Mouse (Mus musculus): ENCODE measurements around the gene Tenm4. TPM values are rescaled to one million over a fixed set of nuclear protein-coding genes. Genes with fewer than 3 reads are reported as not detected.

Tenm4 gene
- polyA plus RNA-seq, 1 experiment from 2014 or later = 4.6 TPM

DNA sequence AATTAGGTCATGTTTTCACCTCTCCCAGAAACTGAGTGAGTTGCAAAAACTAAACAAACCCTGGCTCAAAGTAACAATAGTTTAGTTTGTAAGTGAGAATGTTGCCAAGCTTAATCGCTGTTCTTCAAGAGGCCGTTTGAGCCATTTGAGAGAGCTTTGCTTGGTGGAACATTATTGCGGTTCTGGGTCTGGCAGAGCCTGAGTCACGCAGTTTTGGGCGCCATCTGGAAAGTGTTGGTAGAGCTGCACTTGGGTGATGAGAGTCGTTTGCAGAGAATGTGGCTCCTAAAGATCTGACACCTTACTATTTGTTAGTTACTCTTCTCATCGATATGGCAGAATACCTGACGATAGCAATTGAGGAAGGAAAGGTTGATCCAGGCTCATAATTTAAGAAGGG is 537.9 kb downstream of the Tenm4 start:
- no peak overlapping the region for H3K4me3 ChIP-seq (ENCODE audit: low read depth, low read length)
- no peak overlapping the region for H3K4me2 ChIP-seq (replicated peaks; ENCODE audit: low read depth)
- no peaks in the 10 kb centered on the region for H3K4me1 ChIP-seq (replicated peaks; ENCODE audit: control insufficient read depth, insufficient read depth, low read length)
- no peak for ATAC-seq
- H3K9ac ChIP-seq (ENCODE audit: low read depth, low read length) = no peak overlapping the region
- WGBS = 85% methylated on average over 8 of the region's 8 CpGs
- H3K36me3 ChIP-seq (ENCODE audit: control insufficient read depth, insufficient read depth) = no peaks in the 10 kb centered on the region; the same call in 1 of the 2 replicates
- no peak overlapping the region for H3K27ac ChIP-seq (ENCODE audit: low read depth, low read length)
- no peak for TF ChIP-seq CTCF (IDR thresholded peaks at IDR 0.05; ENCODE audit: low read depth)
- H3K27me3 ChIP-seq (replicated peaks; ENCODE audit: control insufficient read depth, insufficient read depth, low read length) = no peaks in the 10 kb centered on the region
- H3K9me3 ChIP-seq (ENCODE audit: control insufficient read depth) = no peaks in the 10 kb centered on the region

DNA sequence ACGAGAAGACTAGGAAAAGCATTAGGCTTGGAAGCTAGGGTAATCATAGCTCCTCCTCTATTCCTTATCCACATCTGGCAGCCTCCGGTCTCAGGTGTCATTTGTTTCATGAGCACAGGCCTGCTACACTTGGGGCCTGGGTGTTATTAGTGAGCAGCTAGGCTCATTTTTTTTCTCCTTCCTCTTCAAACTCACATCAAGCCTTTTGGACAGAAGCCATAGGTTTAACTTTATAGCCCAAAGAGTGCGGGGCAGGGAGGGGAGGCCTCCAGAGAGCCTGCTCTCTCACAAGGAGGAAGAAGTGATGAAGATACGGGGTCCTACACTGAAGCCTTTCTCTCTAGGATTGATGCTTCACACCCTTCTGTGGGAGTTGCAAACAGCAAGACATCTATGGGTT is 538.8 kb downstream of the Tenm4 start:
- no peak for TF ChIP-seq CTCF (IDR thresholded peaks at IDR 0.05; ENCODE audit: low read depth)
- Histone ChIP-seq H3K9ac (ENCODE audit: low read depth, low read length) (no peak overlapping the region), H3K27me3 (replicated peaks; ENCODE audit: control insufficient read depth, insufficient read depth, low read length) (no peaks in the 10 kb centered on the region), H3K27ac (ENCODE audit: low read depth, low read length) (no peak overlapping the region), H3K9me3 (ENCODE audit: control insufficient read depth) (no peaks in the 10 kb centered on the region), H3K36me3 (ENCODE audit: control insufficient read depth, insufficient read depth) (no peaks in the 10 kb centered on the region), H3K4me1 (replicated peaks; ENCODE audit: control insufficient read depth, insufficient read depth, low read length) (no peaks in the 10 kb centered on the region), H3K4me2 (replicated peaks; ENCODE audit: low read depth) (no peak overlapping the region), H3K4me3 (ENCODE audit: low read depth, low read length) (no peak overlapping the region)
- WGBS = 81% methylated on average over 4 of the region's 4 CpGs
- ATAC-seq = no peak

DNA sequence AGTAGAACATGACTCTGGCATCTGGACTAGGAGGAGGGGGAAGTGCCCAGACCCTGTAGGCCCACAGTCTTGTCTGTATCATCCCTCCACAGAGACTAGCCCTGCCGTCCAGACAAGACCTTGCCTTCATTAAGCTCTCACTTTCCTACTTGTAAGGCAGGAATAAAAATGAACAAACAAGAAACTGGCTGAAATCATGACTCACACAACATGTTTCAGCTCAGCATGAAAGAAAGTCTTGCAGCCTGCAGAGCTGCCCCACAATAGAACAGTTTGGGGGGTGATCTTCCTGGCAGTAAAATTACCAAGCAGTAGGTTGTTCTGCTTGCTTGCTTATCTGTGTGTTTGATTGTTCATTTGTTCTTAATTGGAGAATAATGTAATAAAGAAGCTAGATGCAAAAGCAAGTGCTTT is 539.6 kb downstream of the Tenm4 start:
- Histone ChIP-seq H3K4me2 (replicated peaks; ENCODE audit: low read depth) (no peak overlapping the region), H3K36me3 (ENCODE audit: control insufficient read depth, insufficient read depth) (no peaks in the 10 kb centered on the region), H3K4me1 (replicated peaks; ENCODE audit: control insufficient read depth, insufficient read depth, low read length) (no peaks in the 10 kb centered on the region), H3K27ac (ENCODE audit: low read depth, low read length) (no peak overlapping the region), H3K27me3 (replicated peaks; ENCODE audit: control insufficient read depth, insufficient read depth, low read length) (no peaks in the 10 kb centered on the region), H3K9ac (ENCODE audit: low read depth, low read length) (no peak overlapping the region), H3K9me3 (ENCODE audit: control insufficient read depth) (no peaks in the 10 kb centered on the region), H3K4me3 (ENCODE audit: low read depth, low read length) (no peak overlapping the region)
- 62% methylated on average over 1 of the region's 1 CpGs for WGBS
- no peak for ATAC-seq
- no peak for TF ChIP-seq CTCF (IDR thresholded peaks at IDR 0.05; ENCODE audit: low read depth)

DNA sequence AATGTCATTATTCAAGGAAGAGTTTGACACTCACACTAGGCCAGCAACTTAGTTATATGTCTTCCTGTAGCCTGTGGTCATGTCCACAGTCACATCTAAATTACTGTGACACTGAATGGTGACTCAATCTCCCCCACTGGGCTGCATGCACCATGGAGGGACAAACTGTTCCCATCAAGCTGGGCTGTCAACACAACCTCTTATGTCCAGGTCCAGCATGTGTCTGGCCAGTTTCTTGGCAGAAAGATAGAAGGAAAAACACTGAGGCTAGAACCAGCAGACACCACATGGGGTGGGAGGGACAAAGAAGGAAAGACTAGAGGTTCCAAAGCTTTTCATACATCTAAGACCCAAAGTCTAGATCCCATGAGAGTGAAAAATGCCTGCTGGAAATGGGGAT is 541.8 kb downstream of the Tenm4 start:
- no peak for TF ChIP-seq CTCF (IDR thresholded peaks at IDR 0.05; ENCODE audit: low read depth)
- H3K4me3 ChIP-seq (ENCODE audit: low read depth, low read length) = no peak overlapping the region
- no peak for ATAC-seq

DNA sequence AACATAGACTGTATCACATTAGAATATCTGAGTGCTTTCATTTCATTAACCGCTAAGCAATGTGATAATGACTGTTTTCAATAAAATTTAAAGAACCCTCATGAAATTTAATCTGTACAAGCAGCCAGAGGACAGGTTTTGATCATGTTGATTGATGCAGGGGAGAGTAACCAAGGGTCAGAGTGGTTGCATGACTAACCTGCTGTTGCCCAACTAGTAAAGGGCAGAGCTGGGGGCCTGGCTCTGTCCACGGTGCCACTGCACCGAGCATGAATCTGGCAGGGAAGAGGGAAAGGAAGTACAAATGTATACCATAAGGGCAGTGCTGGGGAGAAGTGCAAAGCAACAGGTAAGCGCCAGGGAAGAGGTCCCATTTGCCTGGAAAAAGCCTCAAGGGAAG is 545.9 kb downstream of the Tenm4 start:
- no peak for ATAC-seq
- Histone ChIP-seq H3K27ac (ENCODE audit: low read depth, low read length) (no peak overlapping the region), H3K4me2 (replicated peaks; ENCODE audit: low read depth) (no peak overlapping the region), H3K36me3 (ENCODE audit: control insufficient read depth, insufficient read depth) (no peaks in the 10 kb centered on the region), H3K9me3 (ENCODE audit: control insufficient read depth) (no peaks in the 10 kb centered on the region), H3K9ac (ENCODE audit: low read depth, low read length) (no peak overlapping the region), H3K4me3 (ENCODE audit: low read depth, low read length) (no peak overlapping the region), H3K27me3 (replicated peaks; ENCODE audit: control insufficient read depth, insufficient read depth, low read length) (no peaks in the 10 kb centered on the region), H3K4me1 (replicated peaks; ENCODE audit: control insufficient read depth, insufficient read depth, low read length) (no peaks in the 10 kb centered on the region)
- 85% methylated on average over 4 of the region's 4 CpGs for WGBS
- no peak for TF ChIP-seq CTCF (IDR thresholded peaks at IDR 0.05; ENCODE audit: low read depth)

More for the DNA sequence above, 541.8 kb downstream of the Tenm4 start:
- Histone ChIP-seq H3K27me3 (replicated peaks; ENCODE audit: control insufficient read depth, insufficient read depth, low read length) (no peaks in the 10 kb centered on the region), H3K9ac (ENCODE audit: low read depth, low read length) (no peak overlapping the region), H3K27ac (ENCODE audit: low read depth, low read length) (no peak overlapping the region), H3K9me3 (ENCODE audit: control insufficient read depth) (no peaks in the 10 kb centered on the region), H3K4me1 (replicated peaks; ENCODE audit: control insufficient read depth, insufficient read depth, low read length) (no peaks in the 10 kb centered on the region), H3K4me2 (replicated peaks; ENCODE audit: low read depth) (no peak overlapping the region), H3K36me3 (ENCODE audit: control insufficient read depth, insufficient read depth) (no peaks in the 10 kb centered on the region)

DNA sequence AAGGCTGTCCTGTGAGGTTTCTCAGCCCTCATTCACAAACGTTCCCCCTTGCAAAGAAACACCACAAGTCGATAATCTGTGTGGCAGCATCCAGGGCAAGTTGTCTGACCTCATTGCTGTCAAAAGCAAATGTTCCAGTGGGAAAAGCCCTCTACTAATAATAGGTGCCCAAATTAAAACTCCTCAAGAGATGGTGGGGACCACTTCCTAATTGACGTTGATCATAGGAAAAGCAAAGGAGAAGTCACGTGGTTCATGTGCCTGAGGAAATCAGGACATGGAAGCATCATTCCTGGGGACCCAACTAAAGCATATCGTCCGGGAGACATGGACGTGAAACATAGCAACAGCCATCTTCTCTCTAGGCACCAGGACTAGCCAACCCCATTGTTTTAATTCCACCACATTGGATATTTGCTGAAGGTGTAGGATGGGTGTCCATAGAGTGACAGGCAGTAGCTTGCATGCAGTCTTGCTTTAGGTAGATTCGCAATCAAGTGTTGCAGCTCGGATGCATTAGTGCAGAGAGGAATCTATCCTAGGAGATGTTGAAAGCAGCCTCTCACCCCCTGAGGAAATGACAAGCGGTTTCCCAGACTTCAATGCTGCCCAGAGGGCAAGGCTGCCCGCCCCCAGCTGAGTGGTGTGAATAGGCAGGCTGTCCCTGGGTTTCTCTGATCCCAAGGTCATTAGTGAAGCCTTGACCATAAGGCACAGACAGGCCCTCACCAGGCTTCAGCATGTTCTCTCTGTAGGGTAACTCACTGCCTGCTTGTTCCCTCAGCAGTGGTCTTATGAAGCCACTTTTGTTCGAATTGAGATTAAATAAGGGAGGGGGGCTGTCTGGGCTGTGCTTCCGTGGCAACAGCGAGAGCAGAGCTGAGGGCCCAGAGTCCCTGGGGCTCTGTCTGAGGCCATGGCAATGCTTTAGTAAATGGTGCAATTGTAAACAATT is 547.4 kb downstream of the Tenm4 start:
- ATAC-seq = no peak
- H3K9ac ChIP-seq (ENCODE audit: low read depth, low read length) = no peak overlapping the region
- no peaks in the 10 kb centered on the region for H3K9me3 ChIP-seq (ENCODE audit: control insufficient read depth)
- no peak for TF ChIP-seq CTCF (IDR thresholded peaks at IDR 0.05; ENCODE audit: low read depth)
- no peak overlapping the region for H3K4me3 ChIP-seq (ENCODE audit: low read depth, low read length)
- no peaks in the 10 kb centered on the region for H3K4me1 ChIP-seq (replicated peaks; ENCODE audit: control insufficient read depth, insufficient read depth, low read length)
- no peaks in the 10 kb centered on the region for H3K36me3 ChIP-seq (ENCODE audit: control insufficient read depth, insufficient read depth)
- H3K27ac ChIP-seq (ENCODE audit: low read depth, low read length) = no peak overlapping the region
- 63% methylated on average over 14 of the region's 14 CpGs for WGBS
- no peaks in the 10 kb centered on the region for H3K27me3 ChIP-seq (replicated peaks; ENCODE audit: control insufficient read depth, insufficient read depth, low read length)
- H3K4me2 ChIP-seq (replicated peaks; ENCODE audit: low read depth) = no peak overlapping the region
